Mouse (Mus musculus) naive thymus-derived CD4-positive, alpha-beta T cell, adult 2 months (primary cell): ENCODE data around the gene Pced1b.

ENCODE experiments used
- DNase-seq: peaks from one replicate; pipeline ENCODE4 v3.0.0-alpha.2; 2011; ENCODE audit warnings: low read depth

The Pced1b gene

DNA sequence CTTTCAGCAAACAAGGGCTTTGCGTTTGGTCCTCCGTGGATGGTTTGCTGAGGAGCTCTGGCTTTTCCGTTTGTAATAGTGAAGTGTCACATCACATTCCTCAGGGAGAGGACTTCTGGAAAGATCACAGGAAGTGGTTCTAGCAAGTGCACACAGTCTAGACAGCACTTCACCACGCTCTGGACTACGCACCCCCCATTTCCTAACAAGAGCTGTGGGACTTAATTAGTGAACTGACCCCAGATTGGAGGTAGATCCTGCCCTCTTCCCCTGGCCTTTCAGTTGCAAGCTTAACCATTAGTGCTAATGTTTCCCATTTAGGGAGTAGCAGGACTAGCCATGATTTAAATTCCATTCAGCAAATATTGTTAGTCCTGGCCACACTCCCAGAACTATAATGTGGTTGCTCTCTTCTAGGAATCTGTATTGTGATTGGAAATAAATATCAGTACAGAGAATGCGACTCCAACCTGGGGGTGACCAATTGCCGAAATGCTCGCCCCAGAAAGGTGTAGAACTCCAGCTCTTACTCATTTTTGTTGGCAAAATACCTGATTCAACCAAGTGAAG lies 10.4 kb downstream of the Pced1b start:
- DNase-seq, result no peak

DNA sequence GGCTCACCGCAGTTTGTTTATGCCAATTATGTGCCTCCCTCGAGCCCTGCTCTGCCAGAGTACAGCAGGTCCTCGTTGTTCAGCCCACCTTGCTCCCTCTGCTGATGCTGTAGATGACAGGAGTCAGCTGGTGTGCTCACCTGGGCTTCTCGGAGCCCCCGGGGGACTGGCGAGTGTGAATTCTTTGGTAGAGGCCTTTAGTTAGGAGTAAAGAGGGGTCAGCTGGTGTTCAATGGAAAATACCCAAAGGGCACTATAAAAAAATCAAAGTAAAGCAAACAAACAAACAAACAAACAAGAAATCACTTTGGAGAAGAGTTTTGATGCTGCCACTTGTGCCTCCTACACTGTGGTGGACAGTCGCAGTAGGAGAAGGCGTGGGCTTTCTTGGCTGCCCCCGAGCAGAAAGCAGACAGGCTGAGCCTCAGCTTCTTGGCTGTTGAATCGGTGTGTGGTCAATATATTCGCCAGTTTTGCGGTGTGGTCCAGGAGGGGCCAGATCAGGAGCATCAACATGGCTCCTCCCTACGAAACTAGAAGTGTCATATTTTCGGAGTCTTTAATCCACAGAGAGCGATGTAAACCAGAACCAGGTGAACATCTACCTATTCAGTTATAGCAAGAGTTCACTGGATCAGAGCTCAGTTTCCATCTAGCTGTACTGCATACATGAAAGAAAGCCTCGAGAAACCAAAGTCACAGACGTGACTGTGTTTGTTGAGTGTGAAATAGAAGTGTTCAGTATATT lies 11.8 kb downstream of the Pced1b start:
- no peak for DNase-seq

DNA sequence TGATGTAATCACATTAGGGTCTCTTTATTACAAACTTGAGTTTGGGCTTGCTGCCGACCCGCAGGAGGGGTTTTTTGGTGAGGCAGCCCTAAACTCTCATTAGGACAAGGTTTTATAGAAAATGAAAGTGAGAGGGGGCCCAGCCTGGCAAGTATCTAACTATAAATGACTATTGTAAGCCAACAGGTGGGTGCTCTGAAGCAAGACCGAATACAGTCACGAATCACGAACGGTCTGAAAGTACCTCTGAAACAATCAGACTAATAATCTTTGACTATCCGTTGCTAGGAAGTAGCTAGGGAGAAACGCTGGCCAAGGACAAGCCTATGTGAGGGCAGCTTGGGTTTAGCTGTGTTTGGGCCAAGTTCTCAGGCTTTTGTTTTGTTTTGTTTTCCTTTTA lies 12.4 kb downstream of the Pced1b start:
- no peak for DNase-seq

DNA sequence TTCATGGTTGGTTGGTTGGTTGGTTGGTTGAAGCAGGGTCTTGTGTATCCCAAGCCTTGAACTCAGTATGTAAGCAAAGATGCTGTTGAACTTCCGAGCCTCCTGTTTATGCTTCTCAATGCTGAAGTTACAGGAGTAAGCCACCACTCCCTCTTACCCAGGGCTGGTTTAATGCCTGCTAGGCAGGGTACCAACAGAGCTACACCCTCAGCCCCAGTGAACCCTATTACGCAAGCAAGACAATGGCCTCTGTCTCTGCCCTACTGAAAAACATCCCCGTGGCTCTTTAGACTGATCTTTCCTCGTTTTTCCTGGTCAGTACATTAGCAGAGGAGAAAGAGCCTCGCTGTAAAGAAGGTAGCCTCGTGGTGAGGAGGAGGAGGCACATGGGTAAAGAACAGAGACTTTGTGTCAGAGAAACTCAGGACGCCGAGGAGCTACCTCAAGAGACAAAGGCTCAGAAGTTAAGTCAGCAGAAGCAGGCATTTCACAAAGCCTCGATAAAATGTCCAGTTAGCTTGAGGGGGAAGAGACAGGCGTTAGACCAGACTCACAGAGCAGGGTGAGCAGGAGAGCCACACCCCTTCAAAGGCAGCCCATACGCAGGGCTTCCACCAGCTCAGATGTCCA lies 13.2 kb downstream of the Pced1b start:
- no peak for DNase-seq

DNA sequence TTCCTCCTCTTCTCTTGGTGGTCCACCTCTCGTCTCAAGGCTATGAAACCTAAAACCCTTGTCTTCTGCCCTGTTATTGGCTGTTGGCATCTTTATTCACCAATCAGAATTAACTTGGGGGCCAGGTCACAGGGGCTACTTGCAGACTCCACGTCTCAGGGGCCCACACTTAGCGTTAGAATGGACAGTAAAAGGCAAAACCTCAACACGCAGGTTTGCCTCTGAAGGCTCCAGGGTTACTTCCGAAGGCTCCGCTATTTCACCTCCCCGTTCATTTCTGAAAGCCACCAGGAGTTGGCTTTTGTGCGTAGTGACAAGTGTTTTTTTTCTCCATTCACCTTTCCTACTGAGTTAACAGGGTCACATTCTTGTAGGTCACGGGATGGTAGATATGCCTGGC lies 15.3 kb downstream of the Pced1b start:
- DNase-seq, result no peak

DNA sequence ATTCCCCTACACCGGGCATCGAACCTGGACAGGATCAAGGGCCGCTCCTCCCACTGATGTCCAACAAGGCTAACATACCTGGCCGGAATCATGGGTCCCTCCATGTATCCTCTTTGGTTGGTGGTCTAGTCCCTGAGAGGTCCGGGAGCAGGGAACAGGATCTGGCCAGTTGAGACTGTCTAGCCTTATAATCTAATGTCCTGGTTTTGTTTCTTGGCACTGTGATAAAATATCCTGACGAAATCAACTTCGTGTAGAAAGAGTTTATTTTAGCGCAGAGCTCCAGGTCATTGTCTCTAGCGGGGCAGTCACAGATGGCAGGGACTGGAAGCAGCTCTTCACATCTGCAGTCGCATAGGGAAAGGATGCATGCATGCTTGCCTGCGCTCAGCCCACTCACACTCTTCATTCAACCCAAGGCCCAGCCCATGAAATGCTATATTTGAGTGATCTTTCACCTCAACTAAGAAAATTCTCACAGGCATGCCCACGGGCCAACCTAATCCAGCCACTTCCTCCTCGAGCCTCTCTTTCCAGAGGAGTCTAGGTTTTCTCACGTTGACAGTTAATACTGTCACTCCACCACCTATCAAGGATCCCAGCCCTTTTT lies 19.4 kb downstream of the Pced1b start:
- DNase-seq, result no peak

DNA sequence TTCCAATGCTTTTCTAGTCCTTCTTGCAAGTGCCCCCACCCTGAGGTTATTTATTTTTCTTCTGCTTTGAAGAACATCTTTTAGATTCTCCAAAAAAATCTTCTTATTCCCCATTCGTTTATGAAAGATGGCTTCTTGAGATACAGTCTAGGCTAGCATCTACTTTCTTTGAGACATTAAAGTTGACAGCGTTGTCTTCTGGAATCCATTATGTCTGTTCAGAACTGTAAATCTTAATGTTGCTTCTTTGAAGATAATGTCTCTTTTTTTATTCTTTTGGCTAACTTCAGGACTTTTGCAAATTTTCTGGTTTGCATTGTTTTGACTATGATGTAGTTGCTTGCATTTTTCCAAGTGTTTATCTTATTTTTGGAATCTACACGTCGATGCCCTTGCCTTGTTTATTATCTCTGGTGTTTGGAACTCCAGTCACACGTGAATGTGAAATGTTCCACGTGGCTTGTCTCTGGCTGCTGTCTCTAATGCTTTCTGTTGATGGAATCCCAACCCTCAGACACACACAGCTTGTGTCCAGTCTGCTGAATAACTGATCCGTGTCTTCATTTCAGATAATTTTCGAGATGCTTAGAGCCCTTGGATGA lies 20.3 kb downstream of the Pced1b start:
- no peak for DNase-seq

DNA sequence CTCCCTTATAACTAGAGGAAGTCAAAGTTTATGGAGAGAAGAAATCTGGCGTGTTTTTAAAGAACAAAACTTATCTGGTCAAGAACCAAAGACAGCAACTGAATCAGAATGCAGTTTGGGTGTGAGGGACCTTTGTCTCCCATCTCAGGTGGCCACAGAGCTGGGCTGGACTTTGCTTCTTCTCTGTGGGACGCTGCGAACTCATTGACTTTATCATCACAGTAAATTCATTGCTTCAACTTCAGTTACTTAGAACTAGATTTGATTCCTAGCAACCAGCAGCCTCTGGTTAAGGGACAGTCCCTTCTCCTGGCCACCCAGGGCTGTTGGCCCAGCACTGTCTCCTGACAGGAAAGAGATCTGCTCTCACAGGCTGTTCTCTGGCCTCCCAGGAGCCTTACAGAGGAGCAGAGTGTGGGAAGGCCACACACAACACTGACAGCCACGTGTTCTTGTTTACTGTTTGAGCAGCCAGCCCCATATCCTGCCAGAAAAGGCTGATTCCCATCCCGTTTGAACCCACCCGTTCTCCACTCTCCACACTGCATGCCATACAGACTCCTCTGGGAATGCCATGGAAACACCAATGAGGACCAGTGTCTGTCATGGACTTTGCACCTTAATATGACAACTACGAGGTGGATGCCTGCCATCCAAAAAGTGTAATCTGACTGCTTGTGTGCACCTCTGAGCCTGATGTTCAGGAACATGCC lies 25.2 kb downstream of the Pced1b start:
- no peak for DNase-seq

DNA sequence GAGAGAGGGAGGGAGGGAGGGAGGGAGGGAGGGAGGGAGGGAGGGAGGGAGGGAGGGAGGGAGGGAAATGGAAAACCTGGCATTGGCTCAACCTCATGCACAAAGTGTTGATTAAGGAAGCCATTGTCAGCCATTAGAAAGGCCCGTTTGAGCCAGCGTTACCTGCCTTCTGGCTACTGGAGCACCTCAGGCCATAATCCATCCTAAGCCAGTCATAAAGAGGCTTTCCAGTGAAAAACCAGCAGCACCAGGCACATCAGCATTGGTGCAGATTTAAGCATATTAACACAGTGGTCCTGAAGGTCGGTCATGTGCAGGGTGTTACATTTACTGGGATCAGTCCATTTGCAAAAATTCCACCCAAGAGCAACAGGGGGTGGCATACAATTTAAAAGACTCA lies 25.9 kb downstream of the Pced1b start:
- DNase-seq, result no peak

DNA sequence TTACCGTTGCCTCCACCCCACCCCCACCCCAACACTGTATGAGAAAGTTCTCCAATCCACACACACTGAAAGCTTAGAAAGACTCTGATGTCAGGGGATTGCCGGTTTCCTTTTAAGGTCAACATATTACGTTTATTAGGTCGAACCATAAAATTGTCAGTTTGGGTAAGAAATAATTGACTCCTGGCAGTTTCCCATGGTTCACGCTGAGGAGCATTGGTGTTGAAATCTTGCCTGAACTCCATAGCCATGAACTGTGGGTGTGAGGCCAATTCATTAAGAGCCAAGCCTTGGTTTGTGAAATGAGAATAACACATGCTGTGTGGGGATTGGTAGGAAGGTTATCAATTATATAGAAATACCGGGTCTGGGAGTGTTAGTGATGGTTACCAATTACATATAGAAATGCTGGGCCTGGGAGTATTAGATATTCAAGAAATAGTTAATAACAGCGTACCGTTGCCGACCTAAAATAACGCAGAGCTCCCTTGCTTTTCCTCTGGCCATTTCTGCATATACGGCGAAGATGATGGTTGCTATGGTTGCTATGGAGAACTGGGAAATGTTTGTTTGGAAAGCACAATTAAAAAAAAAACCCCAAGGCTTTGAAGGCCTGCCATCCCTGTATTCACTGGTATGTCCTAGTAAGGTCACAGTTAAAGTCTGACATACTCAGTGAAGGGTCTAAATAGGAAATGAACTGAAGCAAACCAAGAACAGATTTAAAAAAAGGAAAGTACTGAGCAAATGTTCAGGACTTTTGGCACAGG lies 28.9 kb downstream of the Pced1b start:
- no peak for DNase-seq

DNA sequence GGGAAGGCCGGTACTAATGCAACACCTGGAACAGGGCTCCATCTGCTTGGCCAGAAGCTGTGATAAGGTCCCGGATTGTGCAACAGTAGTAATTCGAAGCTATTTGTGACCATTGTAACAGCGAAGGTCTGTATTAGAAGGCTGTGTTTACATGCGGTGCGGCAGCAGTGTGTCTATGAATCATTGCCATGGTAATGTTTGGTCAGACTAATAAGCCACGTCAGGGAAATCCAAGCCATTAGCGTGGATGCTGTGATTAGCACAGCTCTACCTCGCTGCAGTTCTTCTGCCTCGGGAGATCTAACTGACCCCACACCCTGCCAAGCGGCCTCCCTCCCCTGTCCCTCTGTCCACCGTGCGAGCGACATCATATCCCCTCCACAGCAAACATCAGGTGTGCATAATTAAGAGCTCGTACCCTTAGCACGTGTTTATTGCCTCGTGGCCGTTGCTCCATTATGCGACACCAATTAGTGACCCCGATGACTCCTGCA lies 29.8 kb downstream of the Pced1b start:
- DNase-seq, result no peak

DNA sequence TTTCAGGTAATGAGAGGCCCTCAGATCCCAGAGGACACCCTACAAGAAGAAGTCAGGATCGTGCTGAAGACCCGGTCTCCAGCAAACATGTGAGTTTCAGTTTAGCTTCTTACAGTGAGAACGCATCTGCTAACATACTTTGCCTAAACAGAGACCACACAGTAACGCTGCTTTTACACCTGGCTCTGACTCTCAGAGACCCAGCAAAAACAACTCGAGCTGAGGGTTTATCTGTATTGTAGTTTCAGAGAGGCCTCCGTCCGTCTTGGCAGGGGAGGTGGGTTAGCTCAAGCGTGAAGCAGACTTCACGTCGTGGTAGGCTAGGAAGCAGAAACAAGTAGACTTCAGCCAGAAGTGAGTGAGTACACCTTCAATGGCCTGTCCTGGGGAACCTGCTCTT lies 30.4 kb downstream of the Pced1b start:
- DNase-seq, result no peak

DNA sequence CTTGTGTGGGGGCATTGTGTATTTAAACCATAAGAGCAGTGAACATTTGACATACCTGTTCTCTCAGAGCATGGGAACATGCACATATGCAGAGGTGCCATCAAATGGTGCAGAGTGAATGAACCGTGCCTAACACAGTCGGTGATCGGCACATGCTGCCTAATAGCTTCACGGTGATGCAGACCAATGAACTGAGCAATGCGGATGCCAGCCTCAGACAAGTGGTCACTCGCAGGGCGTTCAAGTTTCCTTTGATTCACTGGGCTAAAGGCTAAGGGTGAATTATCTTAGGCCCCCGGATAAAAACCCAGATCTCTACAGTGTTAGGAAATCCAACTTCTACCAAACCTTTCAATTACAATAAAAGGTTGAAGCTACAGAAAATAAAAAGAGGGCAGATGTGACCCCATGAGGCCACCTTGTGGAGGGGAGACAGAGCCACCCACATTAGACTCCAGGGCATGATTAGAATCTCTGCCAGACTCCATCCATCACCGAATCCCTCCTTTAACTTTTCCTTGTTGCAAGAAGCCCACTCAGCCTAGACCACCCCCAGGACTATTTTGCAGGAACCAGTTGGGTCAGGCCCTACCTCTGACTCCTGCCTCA lies 31.5 kb downstream of the Pced1b start:
- no peak for DNase-seq

DNA sequence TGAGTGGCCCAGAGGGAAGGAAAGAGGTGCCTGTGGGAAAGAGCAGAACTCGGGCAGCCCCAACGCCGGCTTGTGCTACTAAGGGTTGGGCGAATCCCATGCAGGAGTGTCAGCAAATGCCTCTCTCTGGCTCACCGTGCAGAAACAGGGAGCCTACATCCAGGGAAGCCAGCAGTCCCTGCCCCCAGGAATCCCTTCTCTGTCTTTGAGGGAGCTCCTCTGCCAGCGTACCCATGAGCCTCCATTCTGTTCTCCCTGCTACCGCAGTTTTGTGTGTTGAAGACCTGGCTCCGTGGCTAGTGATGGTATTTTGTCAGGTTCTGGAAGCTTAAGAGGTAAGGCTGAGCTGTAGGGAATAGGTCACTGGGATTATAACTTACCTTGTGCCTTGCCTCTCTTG lies 33.2 kb downstream of the Pced1b start:
- no peak for DNase-seq

DNA sequence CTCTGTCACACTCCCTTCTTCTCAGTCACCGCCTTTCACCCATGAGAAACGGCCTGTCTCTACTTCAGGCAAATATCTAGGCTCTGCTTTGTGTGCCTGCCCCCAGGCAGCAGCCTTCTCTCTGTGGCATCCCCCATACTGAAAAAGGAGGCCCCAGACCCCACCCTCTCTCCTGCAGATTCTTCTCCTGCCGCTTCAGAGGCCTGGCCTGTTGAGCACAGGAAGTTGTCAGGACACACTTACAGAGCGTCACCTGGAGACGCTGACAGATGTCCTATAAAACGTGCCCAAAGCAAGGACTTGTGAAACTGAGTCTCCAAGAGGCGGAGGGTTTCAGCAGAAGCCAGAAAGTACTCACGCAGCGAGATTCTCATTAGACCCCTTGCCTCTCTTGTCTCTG lies 33.9 kb downstream of the Pced1b start:
- no peak for DNase-seq

DNA sequence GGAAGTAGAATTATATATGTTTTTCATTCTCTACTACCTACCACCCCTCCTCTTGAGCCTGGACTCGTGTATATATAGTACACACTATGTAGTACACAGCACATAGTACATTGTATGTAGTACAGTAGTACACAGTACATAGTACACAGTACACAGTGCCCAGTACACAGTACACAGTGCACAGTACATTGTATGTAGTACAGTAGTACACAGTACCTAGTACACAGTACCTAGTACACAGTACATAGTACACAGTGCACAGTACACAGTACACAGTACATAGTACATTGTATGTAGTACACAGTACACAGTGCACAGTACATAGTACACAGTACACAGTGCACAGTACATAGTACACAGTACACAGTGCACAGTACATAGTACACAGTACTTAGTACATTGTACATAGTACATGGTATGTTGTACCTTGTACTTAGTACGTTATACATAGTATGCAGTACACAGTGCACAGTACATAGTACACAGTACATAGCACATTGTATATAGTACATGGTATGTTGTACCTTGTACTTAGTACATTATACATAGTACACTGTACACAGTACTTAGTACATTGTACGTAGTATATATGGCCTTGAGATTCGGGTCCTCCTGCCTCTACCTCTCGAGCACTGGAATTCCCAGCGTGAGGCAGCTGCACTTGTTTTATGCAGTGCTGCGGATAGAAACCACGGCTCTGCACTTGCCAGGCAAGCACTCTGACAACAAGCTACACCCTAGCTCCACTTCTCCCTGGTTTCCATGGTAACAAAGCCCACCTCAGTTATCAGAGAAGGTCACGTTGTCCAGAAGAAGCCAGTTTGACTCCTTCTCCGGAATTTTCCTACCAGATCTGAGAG lies 35.0 kb downstream of the Pced1b start:
- no peak for DNase-seq

DNA sequence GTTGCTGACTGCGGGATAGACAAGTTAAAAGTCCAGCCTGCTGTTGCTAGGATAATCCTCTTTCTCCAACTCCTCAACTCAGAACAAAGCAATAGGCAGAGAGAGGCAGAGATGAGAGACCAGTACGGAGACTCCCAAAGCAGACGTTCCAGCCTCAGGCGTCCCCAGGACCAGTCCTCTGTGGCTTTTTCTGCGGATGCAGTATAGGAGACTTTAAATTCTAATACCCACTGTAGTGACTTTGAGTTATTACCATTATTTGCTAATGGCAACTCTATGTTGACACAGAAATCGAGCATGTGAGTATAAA lies 35.6 kb downstream of the Pced1b start:
- no peak for DNase-seq

DNA sequence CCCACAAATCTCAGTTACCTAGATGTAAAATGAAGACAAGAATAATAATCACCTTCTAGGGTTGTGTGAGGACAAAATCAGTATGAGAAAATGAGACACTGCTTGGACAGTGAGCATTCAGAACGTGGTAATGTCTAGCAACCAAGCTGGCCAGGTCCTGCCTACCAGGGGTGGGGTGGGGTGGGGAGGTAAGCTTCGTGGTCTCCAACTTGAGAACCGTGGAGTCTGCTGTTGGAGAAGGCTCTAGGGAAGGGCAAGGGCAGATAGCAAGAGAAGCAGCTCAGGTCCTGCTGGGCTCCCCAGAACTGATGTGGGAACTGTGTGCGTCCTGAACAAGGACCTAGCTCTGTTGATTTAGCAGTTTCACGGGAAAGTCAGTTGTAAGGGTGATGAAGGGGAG lies 37.3 kb downstream of the Pced1b start:
- no peak for DNase-seq

DNA sequence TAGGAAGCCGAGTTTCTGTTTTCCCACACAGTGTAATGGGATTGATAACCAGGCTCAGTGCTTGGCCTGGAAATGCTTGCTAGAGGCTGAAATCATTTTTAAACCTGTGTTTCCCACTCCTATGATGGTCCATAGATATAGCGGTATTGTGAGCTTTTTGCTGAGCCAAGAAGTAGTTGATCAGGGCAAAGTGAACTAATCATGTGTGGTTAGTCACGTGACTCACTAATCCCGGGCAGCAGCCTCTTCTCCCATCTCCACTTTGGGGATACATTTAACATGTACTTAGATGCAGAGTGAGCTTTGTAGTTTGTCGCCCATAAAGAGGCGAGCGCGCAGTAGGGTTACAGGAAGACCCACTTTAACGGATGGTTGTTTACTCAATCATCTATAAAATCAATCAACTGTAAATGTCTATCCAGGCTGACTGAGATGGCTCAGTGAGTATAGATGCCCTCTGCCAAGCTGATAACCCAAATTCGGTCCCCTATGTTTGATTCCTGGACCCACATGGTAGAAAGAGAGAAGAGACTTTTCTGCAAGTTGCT lies 38.8 kb downstream of the Pced1b start:
- DNase-seq, result no peak

DNA sequence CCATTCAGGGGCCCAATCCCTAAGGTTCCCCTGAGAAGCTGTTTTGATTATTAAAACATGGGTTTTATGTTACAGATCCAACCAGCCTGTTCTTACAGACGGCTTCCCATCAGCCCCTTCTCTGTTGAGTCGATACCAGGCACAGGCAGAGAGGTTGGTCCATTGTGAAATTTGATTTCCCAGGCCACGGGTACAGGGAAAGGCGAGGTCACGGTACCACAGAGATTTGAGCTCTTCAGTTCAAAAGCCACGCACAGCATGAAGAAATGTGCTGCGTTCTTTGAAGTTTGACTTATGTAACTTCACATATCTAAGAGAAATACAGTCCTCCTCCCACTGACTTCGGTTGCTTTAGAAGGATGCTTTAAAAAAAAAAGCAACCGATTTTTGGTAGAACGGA lies 39.8 kb downstream of the Pced1b start:
- DNase-seq, result no peak
